Mouse (Mus musculus): ENCODE results near the gene S100a14. TPM values are rescaled to one million over a fixed set of nuclear protein-coding genes. Genes with fewer than 3 reads are reported as not detected.

S100a14 gene
- polyA plus RNA-seq, 1 experiment from 2014 or later = 0.19 TPM

DNA sequence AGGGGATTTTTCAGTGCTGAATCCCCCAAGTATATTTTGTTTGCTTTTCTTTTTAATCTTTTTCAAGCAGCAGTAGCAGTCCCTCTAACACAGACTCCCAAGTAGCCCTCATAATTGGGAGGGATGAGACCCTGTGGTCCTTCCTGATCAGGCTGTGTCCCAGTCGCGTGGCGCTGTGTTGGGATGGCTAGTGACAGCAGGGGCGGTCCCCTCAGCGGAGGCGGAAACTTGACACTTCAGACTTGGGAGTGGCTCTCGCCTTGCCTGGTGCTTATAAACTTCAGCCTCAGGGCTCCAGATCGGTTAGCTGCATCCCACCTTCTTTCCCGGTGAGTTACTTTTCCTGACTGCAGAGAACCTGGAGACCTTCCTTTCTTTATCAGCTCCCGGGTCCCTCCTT lies 12.0 kb upstream of the S100a14 start:
- TF ChIP-seq CTCF (IDR thresholded peaks at IDR 0.05) = no peak
- ATAC-seq = peak; percentile 64
- CTCF ChIA-PET = interaction anchor here (0.9 to 1.6 kb wide), 4 partner anchors 11 to 139 kb away, joined by 3 to 4 read pairs (median 4); partner anchors contain the start of genes S100a7a and Snapin
- no peaks in the 10 kb centered on the region for H3K27me3 ChIP-seq
- no peak for DNase-seq (ENCODE audit: low read depth, low spot score)
- POLR2A ChIA-PET = no interaction called here
- in situ Hi-C loops (cut with MboI; ENCODE audit: low pct_unique_long_range_greater_than_20kb) = loop anchor here (5.0 kb wide), 1 partner anchor 103 kb away; no protein-coding TSS in a partner anchor

DNA sequence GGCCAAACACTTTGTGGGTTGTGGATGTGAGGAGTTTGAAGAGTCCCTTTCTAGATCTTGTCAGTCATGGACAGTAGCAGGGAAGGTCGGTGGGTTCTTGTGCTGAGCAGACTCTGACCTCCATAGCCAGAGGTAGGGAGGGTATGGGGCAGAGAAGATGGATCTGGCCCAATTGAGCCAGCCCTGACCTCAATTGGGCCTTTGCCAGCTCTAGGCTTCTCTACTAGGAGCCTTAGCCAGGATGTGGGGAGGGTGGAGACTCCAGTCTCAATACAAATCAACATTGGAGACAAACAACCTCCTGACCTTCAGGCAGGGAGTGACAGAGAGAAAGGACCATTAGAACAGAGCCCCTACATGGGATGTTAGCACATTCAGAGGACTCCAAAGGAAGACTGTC lies 11.4 kb upstream of the S100a14 start:
- POLR2A ChIA-PET = no interaction called here
- TF ChIP-seq CTCF (IDR thresholded peaks at IDR 0.05) = no peak
- ATAC-seq (no peak), DNase-seq (ENCODE audit: low read depth, low spot score) (no peak)
- in situ Hi-C loops (cut with MboI; ENCODE audit: low pct_unique_long_range_greater_than_20kb) = loop anchor here (5.0 kb wide), 1 partner anchor 102 kb away; no protein-coding TSS in a partner anchor
- H3K27me3 ChIP-seq = no peaks in the 10 kb centered on the region
- CTCF ChIA-PET = interaction anchor here (0.9 to 1.6 kb wide), 4 partner anchors 10 to 138 kb away, joined by 3 to 4 read pairs (median 4); partner anchors contain the start of genes S100a7a and Snapin

DNA sequence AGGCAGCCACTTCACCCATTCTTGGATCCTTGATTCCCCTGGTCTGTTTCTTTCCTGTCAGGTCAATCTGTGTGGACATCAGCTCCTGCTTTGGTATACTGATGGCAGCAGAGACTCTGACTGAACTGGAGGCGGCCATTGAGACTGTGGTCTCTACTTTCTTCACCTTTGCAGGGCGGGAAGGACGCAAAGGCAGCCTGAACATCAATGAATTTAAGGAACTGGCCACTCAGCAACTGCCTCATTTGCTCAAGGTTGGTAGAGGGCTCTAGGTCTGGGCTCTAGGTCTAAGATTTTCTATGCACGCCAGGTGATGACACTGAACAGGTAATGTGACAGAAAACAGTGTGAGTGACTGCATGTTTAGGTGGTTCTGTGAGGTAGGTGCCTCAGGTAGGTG lies 10.9 kb upstream of the S100a14 start:
- no peaks in the 10 kb centered on the region for H3K27me3 ChIP-seq
- in situ Hi-C loops (cut with MboI; ENCODE audit: low pct_unique_long_range_greater_than_20kb) = loop anchor here (5.0 kb wide), 1 partner anchor 102 kb away; no protein-coding TSS in a partner anchor
- no peak for TF ChIP-seq CTCF (IDR thresholded peaks at IDR 0.05)
- ATAC-seq (no peak), DNase-seq (ENCODE audit: low read depth, low spot score) (no peak)
- POLR2A ChIA-PET = no interaction called here
- CTCF ChIA-PET = interaction anchor here (1.2 to 1.6 kb wide), 3 partner anchors 9 to 138 kb away, joined by 3 to 4 read pairs (median 4); partner anchors contain the start of genes S100a7a and Snapin

DNA sequence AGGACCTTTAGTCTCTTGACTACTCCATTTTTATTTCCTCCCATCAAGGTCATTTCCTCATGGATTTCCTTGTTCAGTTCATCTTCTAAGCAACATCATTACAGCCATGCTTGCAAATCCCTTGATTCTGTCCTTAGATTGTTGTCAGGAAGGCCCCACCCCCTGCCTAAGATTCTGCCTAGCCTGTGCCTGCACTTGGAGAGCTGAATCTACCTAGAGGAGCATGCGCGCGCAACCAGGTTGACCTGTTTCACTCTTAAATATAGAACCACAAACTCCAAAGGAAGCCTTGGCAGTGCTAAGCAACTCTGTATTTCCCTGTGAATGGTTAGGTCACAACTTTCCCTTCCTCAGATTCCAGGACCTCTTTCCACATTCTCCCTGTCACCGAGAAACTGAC lies 8.9 kb upstream of the S100a14 start:
- in situ Hi-C loops (cut with MboI; ENCODE audit: low pct_unique_long_range_greater_than_20kb) = loop anchor here (5.0 kb wide), 1 partner anchor 100 kb away; no protein-coding TSS in a partner anchor
- no peak for TF ChIP-seq CTCF (IDR thresholded peaks at IDR 0.05)
- ATAC-seq (no peak), DNase-seq (ENCODE audit: low read depth, low spot score) (no peak)
- CTCF ChIA-PET = interaction anchor here (1.1 to 1.3 kb wide), 2 partner anchors 91 to 193 kb away, joined by 3 to 7 read pairs; no protein-coding TSS in a partner anchor
- no peaks in the 10 kb centered on the region for H3K27me3 ChIP-seq
- POLR2A ChIA-PET = no interaction called here

DNA sequence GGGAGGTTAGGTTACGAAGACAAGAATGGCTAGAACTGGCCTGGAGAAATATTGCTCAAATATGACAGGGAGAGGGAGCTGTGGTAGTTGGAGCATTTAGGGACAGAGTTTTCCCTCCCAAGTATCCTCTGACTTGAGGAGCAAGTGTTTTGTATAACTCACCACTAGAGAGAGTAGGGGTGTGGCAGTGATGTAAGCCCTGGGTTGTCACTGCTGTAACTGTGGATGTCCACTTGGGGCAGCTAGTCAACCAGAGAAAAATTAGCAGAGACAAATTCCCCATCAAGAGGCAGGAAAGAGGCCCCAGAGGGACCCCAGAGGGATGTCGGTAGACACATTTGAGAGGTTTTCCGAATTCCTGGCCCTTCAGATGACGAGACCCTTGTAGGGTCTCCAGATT lies 1.2 kb upstream of the S100a14 start:
- CTCF ChIA-PET = interaction anchor here (0.9 to 6.2 kb wide), 27 partner anchors 10 to 185 kb away, joined by 3 to 66 read pairs (median 5); partner anchors contain the start of genes Chtop, Gm42674, S100a16 and S100a3
- in situ Hi-C loops (cut with MboI; ENCODE audit: low pct_unique_long_range_greater_than_20kb) = no loop called here
- ATAC-seq = peak; percentile 73
- H3K27me3 ChIP-seq = no peaks in the 10 kb centered on the region
- POLR2A ChIA-PET = interaction anchor here (0.6 to 1.2 kb wide), 3 partner anchors 58 to 164 kb away, joined by 3 read pairs; partner anchors contain the start of gene S100a4
- DNase-seq (ENCODE audit: low read depth, low spot score) = no peak
- peak; percentile 98 for TF ChIP-seq CTCF (IDR thresholded peaks at IDR 0.05)

DNA sequence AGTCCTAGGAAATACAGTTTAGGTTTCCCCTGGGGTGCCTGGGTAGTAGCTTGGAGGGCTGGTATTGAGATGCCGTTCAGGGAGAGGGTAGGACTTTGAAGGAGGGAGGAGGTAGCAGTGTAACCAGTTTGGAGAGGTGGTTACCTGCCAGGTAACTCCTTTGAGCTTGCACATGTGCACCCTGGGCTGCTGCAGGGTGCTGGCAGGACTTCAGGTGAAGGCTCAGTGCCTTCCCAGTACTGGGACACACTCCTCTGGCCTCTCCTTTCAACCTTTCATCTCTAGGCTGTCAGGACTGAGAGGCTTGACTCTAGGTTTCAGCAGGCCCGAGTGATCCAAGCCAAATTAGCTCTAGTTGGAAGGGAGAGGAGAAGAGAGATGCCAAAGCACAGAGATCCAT lies 580 bp upstream of the S100a14 start:
- no peaks in the 10 kb centered on the region for H3K27me3 ChIP-seq
- in situ Hi-C loops (cut with MboI; ENCODE audit: low pct_unique_long_range_greater_than_20kb) = no loop called here
- ChIA-PET CTCF (interaction anchor here (0.9 to 6.2 kb wide), 21 partner anchors 10 to 184 kb away, joined by 3 to 66 read pairs (median 6); partner anchors contain the start of genes Chtop, S100a16, S100a3 and S100a6), POLR2A (no interaction called here)
- no peak for DNase-seq (ENCODE audit: low read depth, low spot score)
- no peak for ATAC-seq
- no peak for TF ChIP-seq CTCF (IDR thresholded peaks at IDR 0.05)

DNA sequence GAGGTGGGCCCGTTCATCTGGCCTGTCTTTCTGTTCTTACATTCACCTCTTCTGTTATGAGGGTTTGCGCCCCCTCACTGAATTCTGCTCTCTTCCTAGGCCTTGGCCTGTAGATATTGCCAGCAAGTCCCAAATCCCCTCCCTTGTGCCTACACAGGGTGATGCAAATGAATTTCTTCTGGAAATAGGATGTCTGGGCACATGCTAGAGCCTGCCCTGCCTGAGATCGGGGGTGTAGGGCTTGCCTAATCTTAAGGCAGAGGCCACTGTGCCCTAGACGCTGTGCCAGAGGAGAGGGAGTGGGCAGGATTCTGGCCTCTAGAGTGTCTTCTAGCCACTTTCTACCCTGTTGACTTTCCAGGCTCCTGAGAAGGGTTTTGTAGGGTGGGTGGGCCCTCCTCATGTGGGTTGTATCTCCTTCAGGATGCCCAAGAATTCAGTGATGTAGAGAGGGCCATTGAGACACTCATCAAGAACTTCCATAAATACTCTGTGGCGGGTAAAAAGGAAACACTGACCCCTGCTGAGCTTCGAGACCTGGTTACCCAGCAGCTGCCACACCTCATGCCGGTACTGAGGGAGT lies 726 bp downstream of the S100a14 start:
- POLR2A ChIA-PET = interaction anchor here (0.8 to 1.3 kb wide), 5 partner anchors 9 to 87 kb away, joined by 3 to 4 read pairs (median 3); partner anchors contain the start of gene S100a16
- TF ChIP-seq CTCF (IDR thresholded peaks at IDR 0.05) = no peak
- no peaks in the 10 kb centered on the region for H3K27me3 ChIP-seq
- CTCF ChIA-PET = interaction anchor here (1.0 to 6.2 kb wide), 6 partner anchors 9 to 125 kb away, joined by 4 to 66 read pairs (median 22); partner anchors contain the start of genes S100a16, S100a6 and S100a7a
- no peak for DNase-seq (ENCODE audit: low read depth, low spot score)
- ATAC-seq = no peak
- in situ Hi-C loops (cut with MboI; ENCODE audit: low pct_unique_long_range_greater_than_20kb) = no loop called here

DNA sequence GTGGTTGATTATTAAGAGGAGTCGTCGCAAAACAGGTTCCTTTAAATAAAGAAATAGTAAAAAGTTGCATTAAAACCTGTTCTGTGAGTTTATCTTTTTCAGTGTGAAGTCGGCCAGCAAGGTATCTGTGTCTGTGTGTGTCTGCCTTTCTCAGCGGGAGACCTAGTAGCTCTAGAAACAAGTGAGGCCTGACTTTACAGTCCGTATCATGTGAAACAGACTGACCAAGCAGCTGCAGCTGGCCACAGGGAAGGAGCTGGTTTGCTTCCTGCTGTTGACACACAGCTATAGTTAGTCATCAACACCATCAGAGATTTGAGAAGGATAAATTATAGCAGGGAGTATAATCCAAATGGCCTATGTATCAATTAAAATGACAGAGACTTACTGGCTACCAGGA lies 5.1 kb downstream of the S100a14 start:
- DNase-seq (ENCODE audit: low read depth, low spot score) = no peak
- TF ChIP-seq CTCF (IDR thresholded peaks at IDR 0.05) = no peak
- ChIA-PET CTCF (interaction anchor here (1.3 to 1.4 kb wide), 2 partner anchors 12 to 52 kb away, joined by 3 read pairs; no protein-coding TSS in a partner anchor), POLR2A (no interaction called here)
- in situ Hi-C loops (cut with MboI; ENCODE audit: low pct_unique_long_range_greater_than_20kb) = no loop called here
- H3K27me3 ChIP-seq = no peaks in the 10 kb centered on the region
- no peak for ATAC-seq

DNA sequence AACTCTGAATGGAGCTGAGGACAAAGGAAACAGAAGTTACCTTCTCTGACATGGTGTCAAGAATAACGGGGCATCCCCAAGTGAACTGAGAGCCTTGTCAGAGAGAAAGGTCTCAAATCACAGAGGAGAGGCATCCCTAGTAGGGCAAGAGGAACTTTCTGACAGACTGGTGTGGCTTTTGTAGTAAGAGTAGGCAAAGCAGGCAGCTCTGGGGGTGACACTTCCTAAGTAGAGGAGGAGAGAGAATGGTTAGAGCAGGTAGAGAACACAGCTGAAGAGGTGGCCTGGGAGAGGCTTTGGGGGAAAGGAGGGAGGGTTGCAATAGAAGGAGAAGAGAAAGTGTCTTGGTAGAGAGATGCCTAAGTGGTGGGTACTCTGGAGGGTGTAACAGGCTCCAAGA lies 8.8 kb downstream of the S100a14 start:
- POLR2A ChIA-PET = no interaction called here
- in situ Hi-C loops (cut with MboI; ENCODE audit: low pct_unique_long_range_greater_than_20kb) = no loop called here
- no peak for TF ChIP-seq CTCF (IDR thresholded peaks at IDR 0.05)
- CTCF ChIA-PET = interaction anchor here (0.9 to 4.6 kb wide), 4 partner anchors 10 to 80 kb away, joined by 3 to 38 read pairs (median 10); partner anchors contain the start of gene S100a14
- DNase-seq (ENCODE audit: low read depth, low spot score) = no peak
- no peaks in the 10 kb centered on the region for H3K27me3 ChIP-seq
- no peak for ATAC-seq

DNA sequence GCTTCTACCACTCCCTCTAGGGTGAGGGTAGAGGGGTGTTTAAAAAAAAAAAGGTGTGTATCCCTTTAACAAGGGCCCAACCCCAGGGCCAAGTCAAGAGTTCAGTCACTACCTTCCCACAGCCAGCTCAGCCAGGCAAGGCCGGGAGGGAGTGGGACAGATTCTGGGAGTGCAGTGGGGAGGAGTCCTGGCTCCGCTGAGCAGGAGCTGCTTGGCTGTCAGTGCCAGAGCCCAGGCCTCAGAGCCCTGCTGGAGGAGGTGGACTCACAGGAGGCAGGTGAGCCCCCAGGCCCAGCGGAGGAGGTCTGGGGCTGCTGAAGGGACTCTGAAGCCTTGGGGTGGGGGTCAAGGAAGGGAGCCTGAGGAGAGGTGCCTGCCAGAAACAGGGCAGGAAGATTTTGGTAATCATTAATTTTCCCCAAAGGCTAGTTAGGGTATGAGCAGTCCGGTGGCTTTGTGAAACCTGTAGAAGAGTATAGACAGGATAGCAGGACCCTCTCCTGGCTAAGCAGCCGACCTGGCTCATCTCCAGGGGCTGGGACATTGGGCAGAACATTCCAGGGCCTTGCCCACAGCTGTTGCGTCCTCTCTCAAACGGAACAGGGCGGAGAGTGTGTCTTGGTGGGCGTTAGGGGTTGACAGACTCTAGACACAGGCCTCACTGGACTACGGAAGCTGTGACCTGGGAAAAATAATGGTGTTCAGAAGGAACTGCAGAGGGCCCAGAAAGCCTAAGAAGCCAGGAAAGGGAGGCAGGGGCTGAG lies 10.7 kb downstream of the S100a14 start, which contains the start of gene S100a16:
S100a16 (plus strand) TSS at position 114 of the 764 bp plus-strand sequence.
- CTCF ChIA-PET = interaction anchor here (1.0 to 4.6 kb wide), 11 partner anchors 9 to 78 kb away, joined by 3 to 38 read pairs (median 4); partner anchors contain the start of gene S100a14
- in situ Hi-C loops (cut with MboI; ENCODE audit: low pct_unique_long_range_greater_than_20kb) = no loop called here
- peak; percentile 97 for ATAC-seq
- H3K27me3 ChIP-seq = no peaks in the 10 kb centered on the region
- POLR2A ChIA-PET = interaction anchor here (0.7 to 1.5 kb wide), 9 partner anchors 10 to 78 kb away, joined by 3 to 4 read pairs (median 3); partner anchors contain the start of gene S100a14
- no peak for TF ChIP-seq CTCF (IDR thresholded peaks at IDR 0.05)
- peak; percentile 67 for DNase-seq (ENCODE audit: low read depth, low spot score)
